In the genomic region with DNA sequence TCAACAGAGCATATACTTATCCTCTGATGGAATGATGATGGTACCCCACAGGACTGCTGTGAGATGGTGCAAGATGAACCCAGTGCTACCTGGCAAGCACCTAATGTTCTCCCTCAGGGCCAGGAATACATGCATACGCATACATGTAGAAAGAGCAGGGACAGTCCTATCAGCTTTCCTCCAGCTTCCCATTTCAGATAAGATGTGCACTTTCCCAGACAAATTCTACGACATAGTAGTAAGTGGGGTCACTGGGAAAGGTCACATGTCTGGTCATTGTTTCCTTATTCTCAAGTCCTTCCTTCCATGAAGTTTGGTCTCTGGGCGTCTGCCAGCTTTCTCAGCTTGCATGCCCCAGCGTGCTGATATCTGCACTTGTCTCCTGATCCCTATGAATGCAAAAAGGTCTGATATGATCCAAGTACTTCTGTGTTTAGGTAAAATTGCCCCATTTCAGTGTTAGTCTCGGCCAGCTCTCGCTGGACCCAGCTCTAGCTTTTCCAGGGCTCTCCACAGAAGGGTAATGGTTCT, we compare ENCODE assay signal across 25 mouse cellular contexts.
DNase-seq lines count a peak whose midpoint lies in the region; ATAC-seq lines count a peak whose summit lies in the region.
"Had no signal": no experiment of that assay in that cellular context is flagged by ENCODE, and none has a peak within 500 bp of the region (broad histone marks: within the 10 kb centered on the region; RNA-seq: fewer than 3 reads in every experiment).

No protein-coding gene starts in this region.

- H3K36me3 ChIP-seq in heart, embryonic 13.5 days = no peaks in the 10 kb centered on the region
- H3K36me3 ChIP-seq in heart, embryonic 16.5 days (ENCODE audit: control insufficient read depth, insufficient read depth) = no peaks in the 10 kb centered on the region
- H3K36me3 ChIP-seq: embryonic facial prominence, embryonic 10.5 days; forebrain, embryonic 10.5 days; G1E; hindbrain, embryonic 12.5 days; limb, embryonic 10.5 days; midbrain, embryonic 13.5 days had no signal

- H3K27me3 ChIP-seq in heart, embryonic 13.5 days (replicated peaks) = no peaks in the 10 kb centered on the region
- H3K27me3 ChIP-seq in heart, embryonic 16.5 days (ENCODE audit: control insufficient read depth, insufficient read depth, low read length) = no peaks in the 10 kb centered on the region
- H3K27me3 ChIP-seq: CH12.LX; hindbrain, embryonic 12.5 days; megakaryocyte, embryonic 14.5 days; midbrain, embryonic 13.5 days; Patski had no signal

- no peak overlapping the region for H3K4me3 ChIP-seq in heart, embryonic 13.5 days
- no peak overlapping the region for H3K4me3 ChIP-seq in heart, embryonic 16.5 days (ENCODE audit: low read length)
- H3K4me3 ChIP-seq: embryonic facial prominence, embryonic 10.5 days; forebrain, embryonic 10.5 days; hindbrain, embryonic 12.5 days; limb, embryonic 10.5 days; megakaryocyte, embryonic 14.5 days; midbrain, embryonic 13.5 days had no signal

- DNase-seq in heart, adult 8-10 months (ENCODE audit: low spot score) = no peak
- peak; percentile 45 for DNase-seq in kidney, postnatal 10 days
- DNase-seq in kidney, adult 8-10 months = no peak
- peak; percentile 31 for DNase-seq in fat pad, adult 2 months (ENCODE audit: extremely low read depth, low read depth, low spot score)
- DNase-seq in layer of hippocampus, adult 8-10 months (ENCODE audit: low spot score in 2 of 2) = no peak
- DNase-seq: B cell, adult 2 months; cerebellum, adult 11 months; cerebellum, adult 9-11 months; gastrocnemius, postnatal 10 days; liver; liver, postnatal 0 days; lung, postnatal 36 days; thymus, postnatal 25 days had no signal

- H3K9me3 ChIP-seq in heart, embryonic 13.5 days = no peaks in the 10 kb centered on the region
- H3K9me3 ChIP-seq in heart, embryonic 16.5 days (replicated peaks; ENCODE audit: control insufficient read depth, low read length) = no peaks in the 10 kb centered on the region
- H3K9me3 ChIP-seq: embryonic facial prominence, embryonic 10.5 days; forebrain, embryonic 10.5 days; G1E; hindbrain, embryonic 12.5 days; limb, embryonic 10.5 days; midbrain, embryonic 13.5 days had no signal

- ATAC-seq in heart, embryonic 13.5 days (ENCODE audit: extremely low read depth, insufficient number of reproducible peaks, low FRiP score, low TSS enrichment) = no peak
- ATAC-seq in heart, embryonic 16.5 days (replicated peaks; ENCODE audit: extremely low read depth, insufficient read depth, low FRiP score) = peak; percentile 60
- ATAC-seq: forebrain, embryonic 16.5 days; liver, postnatal 0 days; midbrain, embryonic 13.5 days; Patski had no signal

- H3K4me1 ChIP-seq in heart, embryonic 13.5 days = peaks cover 54% of the 10 kb centered on the region
- H3K4me1 ChIP-seq in heart, embryonic 16.5 days (ENCODE audit: control insufficient read depth, insufficient read depth, low read length) = peaks cover 16% of the 10 kb centered on the region
- H3K4me1 ChIP-seq: embryonic facial prominence, embryonic 10.5 days; hindbrain, embryonic 12.5 days; megakaryocyte, embryonic 14.5 days had no signal

- 30% methylated on average over 6 of the region's 6 CpGs for WGBS in heart, embryonic 13.5 days
- WGBS in heart, embryonic 16.5 days = 31% methylated on average over 6 of the region's 6 CpGs

- no peak overlapping the region for H3K9ac ChIP-seq in heart, embryonic 13.5 days
- H3K9ac ChIP-seq in heart, embryonic 16.5 days (ENCODE audit: low read length) = no peak overlapping the region
- H3K9ac ChIP-seq: hindbrain, embryonic 12.5 days; liver, postnatal 0 days; midbrain, embryonic 13.5 days had no signal

- H3K27ac ChIP-seq in heart, embryonic 13.5 days (replicated peaks) = peak overlapping the region; percentile 71
- peak overlapping the region; percentile 44; the same call in 1 of the 2 replicates for H3K27ac ChIP-seq in heart, embryonic 16.5 days (ENCODE audit: low read length)
- H3K27ac ChIP-seq: embryonic facial prominence, embryonic 10.5 days; forebrain, embryonic 10.5 days; hindbrain, embryonic 12.5 days; limb, embryonic 10.5 days; midbrain, embryonic 13.5 days had no signal

- no peak overlapping the region for H3K4me2 ChIP-seq in heart, embryonic 13.5 days
- H3K4me2 ChIP-seq in heart, embryonic 16.5 days (ENCODE audit: low read depth, low read length) = no peak overlapping the region
- H3K4me2 ChIP-seq: hindbrain, embryonic 12.5 days; midbrain, embryonic 13.5 days had no signal

Comparison
In these comparisons a context has a peak if more than half of its experiments do, and no peak if none do; other contexts are left out.
1. DNase-seq: peak in kidney, postnatal 10 days (single experiment) and fat pad, adult 2 months (single experiment); none in heart, adult 8-10 months (single experiment), kidney, adult 8-10 months (0 of 2) and layer of hippocampus, adult 8-10 months (0 of 2).